5 mouse cellular contexts compared by ENCODE assay signal in genomic region chr1:37499395-37499794, GRCm38 (mm10). TPM values are rescaled to one million over a fixed set of nuclear protein-coding genes. Genes with fewer than 3 reads are reported as not detected.
DNase-seq lines count a peak whose midpoint lies in the region; ATAC-seq lines count a peak whose summit lies in the region.
"Not testable (repeated sequence)": the region's sequence is repeated elsewhere in the genome, so short reads cannot be mapped to it uniquely, and the experiment has no call there.

No protein-coding gene starts in this region.

- not testable (repeated sequence) for H3K27me3 ChIP-seq in intestine, embryonic 14.5 days (replicated peaks; ENCODE audit: control insufficient read depth, insufficient read depth, low read length); intestine, embryonic 16.5 days (replicated peaks; ENCODE audit: control insufficient read depth, insufficient read depth, low read length); stomach, embryonic 15.5 days (replicated peaks)
- H3K27me3 ChIP-seq in midbrain, embryonic 12.5 days: peaks cover 67% of the 10 kb centered on the region
- H3K27me3 ChIP-seq in midbrain, embryonic 14.5 days (ENCODE audit: control insufficient read depth, insufficient read depth, low read length): peaks cover 34% of the 10 kb centered on the region

- WGBS in intestine, embryonic 14.5 days: 81% methylated on average over 1 of the region's 1 CpGs
- WGBS in intestine, embryonic 16.5 days: 63% methylated on average over 1 of the region's 1 CpGs
- WGBS in midbrain, embryonic 12.5 days: 65% methylated on average over 1 of the region's 1 CpGs
- 19% methylated on average over 1 of the region's 1 CpGs for WGBS in midbrain, embryonic 14.5 days
- 57% methylated on average over 1 of the region's 1 CpGs for WGBS in stomach, embryonic 15.5 days

- H3K27ac ChIP-seq in intestine, embryonic 14.5 days (ENCODE audit: low read depth); midbrain, embryonic 12.5 days (replicated peaks); midbrain, embryonic 14.5 days (replicated peaks; ENCODE audit: low read depth, low read length); stomach, embryonic 15.5 days: not testable (repeated sequence)
- peak overlapping the region; percentile 66; the same call in 1 of the 2 replicates for H3K27ac ChIP-seq in intestine, embryonic 16.5 days (ENCODE audit: low read length)

- not testable (repeated sequence) for H3K9ac ChIP-seq in intestine, embryonic 14.5 days (ENCODE audit: low read length); intestine, embryonic 16.5 days (ENCODE audit: low read depth, low read length); midbrain, embryonic 12.5 days (replicated peaks); midbrain, embryonic 14.5 days (replicated peaks; ENCODE audit: low read length); stomach, embryonic 15.5 days

- ATAC-seq in intestine, embryonic 14.5 days (replicated peaks; ENCODE audit: low FRiP score, low TSS enrichment, low read depth): peak; percentile 85
- peak; percentile 97 for ATAC-seq in intestine, embryonic 16.5 days
- peak; percentile 16; the same call in 1 of the 2 replicates for ATAC-seq in midbrain, embryonic 12.5 days (ENCODE audit: low FRiP score, low read depth)
- not testable (repeated sequence) for ATAC-seq in midbrain, embryonic 14.5 days (ENCODE audit: low FRiP score, low TSS enrichment)
- ATAC-seq in stomach, embryonic 15.5 days (ENCODE audit: insufficient read depth, low FRiP score, low read depth): peak; percentile 53

- not testable (repeated sequence) for DNase-seq in intestine, embryonic 14.5 days (ENCODE audit: low spot score); midbrain, embryonic 14.5 days

- H3K9me3 ChIP-seq in intestine, embryonic 14.5 days (ENCODE audit: control insufficient read depth, low read length); intestine, embryonic 16.5 days (ENCODE audit: control insufficient read depth, low read length); midbrain, embryonic 12.5 days; midbrain, embryonic 14.5 days (ENCODE audit: control insufficient read depth, low read length); stomach, embryonic 15.5 days: not testable (repeated sequence)

- not testable (repeated sequence) for H3K4me2 ChIP-seq in intestine, embryonic 14.5 days (ENCODE audit: low read length); intestine, embryonic 16.5 days (ENCODE audit: low read depth, low read length); midbrain, embryonic 12.5 days (replicated peaks); stomach, embryonic 15.5 days
- peak overlapping the region; percentile 15; the same call in 1 of the 2 replicates for H3K4me2 ChIP-seq in midbrain, embryonic 14.5 days (ENCODE audit: low read length)

- not testable (repeated sequence) for H3K36me3 ChIP-seq in intestine, embryonic 14.5 days (ENCODE audit: control insufficient read depth, insufficient read depth, low read length); intestine, embryonic 16.5 days (ENCODE audit: control insufficient read depth, insufficient read depth, low read length); midbrain, embryonic 12.5 days; midbrain, embryonic 14.5 days (ENCODE audit: control insufficient read depth, insufficient read depth, low read length); stomach, embryonic 15.5 days

- not testable (repeated sequence) for H3K4me3 ChIP-seq in intestine, embryonic 14.5 days (ENCODE audit: low read depth, low read length); intestine, embryonic 16.5 days (ENCODE audit: low read length); midbrain, embryonic 12.5 days; midbrain, embryonic 14.5 days (replicated peaks; ENCODE audit: low read depth, low read length); stomach, embryonic 15.5 days (replicated peaks)

- H3K4me1 ChIP-seq in intestine, embryonic 14.5 days (replicated peaks; ENCODE audit: control insufficient read depth, insufficient read depth, low read length): peaks cover 17% of the 10 kb centered on the region
- H3K4me1 ChIP-seq in intestine, embryonic 16.5 days (ENCODE audit: control insufficient read depth, insufficient read depth, low read length): peaks cover 34% of the 10 kb centered on the region
- H3K4me1 ChIP-seq in midbrain, embryonic 12.5 days; midbrain, embryonic 14.5 days (ENCODE audit: control insufficient read depth, insufficient read depth, low read length); stomach, embryonic 15.5 days: not testable (repeated sequence)

RNA-seq across cellular contexts. Expression of gene Mgat4a, which starts 41.4 kb away (rescaled TPM):
- 29.6 and 34.6 TPM in 2 replicates for polyA plus RNA-seq in intestine, embryonic 14.5 days (2014; fragmentation: Nextera tagmentation; extraction: Ambion mirVana)
- 48.7 and 50.1 TPM in 2 replicates for polyA plus RNA-seq in intestine, embryonic 16.5 days (2015; fragmentation: Nextera tagmentation; extraction: Ambion mirVana)
- polyA plus RNA-seq in midbrain, embryonic 12.5 days (2016; fragmentation: Nextera tagmentation; extraction: Ambion mirVana): 3.3 and 3.7 TPM in 2 replicates
- 11.6 and 12.9 TPM in 2 replicates for polyA plus RNA-seq in midbrain, embryonic 14.5 days (2014; fragmentation: Nextera tagmentation; extraction: Ambion mirVana)
- 27.6 and 32.3 TPM in 2 replicates for polyA plus RNA-seq in stomach, embryonic 15.5 days (2015; fragmentation: Nextera tagmentation; extraction: Ambion mirVana)
